Mouse (Mus musculus): ENCODE data around the gene 4921509C19Rik.
A peak's percentile ranks its signal among the peaks of the same experiment; 100 is the strongest.
"Not testable (repeated sequence)": the region's sequence is repeated elsewhere in the genome, so short reads cannot be mapped to it uniquely, and the experiment has no call there.

The 4921509C19Rik gene

DNA sequence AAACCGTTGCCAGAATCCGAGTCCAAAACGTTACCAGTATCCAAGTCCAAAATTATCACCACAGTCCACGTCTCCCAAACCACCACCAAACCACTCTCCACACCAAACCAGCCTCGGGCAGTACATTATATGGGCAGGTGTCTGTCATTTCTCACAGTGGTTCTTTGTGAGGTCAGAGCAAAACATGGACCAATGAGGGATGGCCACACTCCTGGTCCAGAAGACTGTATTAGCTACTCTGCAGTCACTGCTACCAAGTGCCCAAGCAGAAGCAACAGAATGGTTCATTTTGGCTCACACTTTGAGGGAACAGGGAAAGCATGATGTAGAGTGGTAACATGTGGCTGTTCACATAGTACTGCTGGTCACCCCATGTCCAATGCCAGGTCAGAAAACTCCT lies at the start of gene 4921509C19Rik:
TSS of gene 4921509C19Rik (minus strand) at position 101 of the 400 bp plus-strand sequence.
- not testable (repeated sequence) for DNase-seq (ENCODE audit: extremely low spot score)

DNA sequence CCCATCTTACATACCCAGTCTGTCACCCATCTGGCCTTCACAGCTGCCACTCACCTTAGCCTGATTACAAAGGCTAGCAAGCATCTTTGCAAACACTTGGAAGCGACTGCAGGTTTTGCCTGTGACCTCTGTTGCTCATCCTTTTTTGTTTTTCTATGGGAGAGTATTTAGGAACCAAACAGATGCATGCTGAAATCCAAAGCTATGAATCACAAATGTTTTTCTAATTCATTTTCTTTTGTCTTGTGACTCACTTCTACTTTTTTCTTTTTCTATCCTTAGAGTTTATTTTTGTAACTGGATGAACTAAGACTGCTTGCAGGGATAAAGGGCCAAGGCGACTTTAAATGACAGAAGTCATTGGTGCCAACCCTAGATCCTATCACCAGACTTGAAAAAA lies 49.6 kb upstream of the 4921509C19Rik start:
- no peak for DNase-seq (ENCODE audit: extremely low spot score)

DNA sequence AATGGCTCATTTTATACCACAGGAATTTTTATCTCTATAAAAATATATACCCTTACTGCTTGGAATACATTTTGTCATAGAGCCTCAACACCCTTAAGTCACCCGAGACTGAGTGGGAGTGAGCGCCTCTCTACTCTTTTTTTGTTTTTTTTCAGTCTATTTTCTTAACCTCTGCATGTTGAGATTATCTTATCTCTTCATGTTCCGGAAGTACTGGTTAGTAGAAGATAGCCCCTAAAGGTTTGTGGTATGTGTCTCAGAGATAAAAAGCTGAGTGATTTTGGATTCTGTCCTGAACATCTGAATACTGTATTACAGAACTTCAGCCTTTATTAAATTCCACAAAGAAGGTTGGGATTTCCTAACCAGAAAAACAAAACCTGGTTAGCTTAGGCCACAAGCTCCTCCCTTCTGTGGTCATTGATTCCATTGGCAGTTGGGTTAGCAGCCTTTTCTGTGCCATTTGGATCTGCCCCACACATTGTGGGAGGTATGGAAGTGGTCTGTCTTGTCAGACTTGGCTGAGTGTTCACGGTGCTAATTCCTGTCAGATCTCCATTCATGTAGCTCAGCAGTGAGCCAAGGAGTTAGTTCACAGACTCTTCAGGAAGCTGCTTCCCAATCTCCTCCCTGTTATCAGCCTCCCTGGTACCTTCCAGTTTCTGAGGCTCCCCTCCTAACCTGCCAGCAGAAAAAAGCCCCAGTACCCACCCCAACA lies 48.5 kb upstream of the 4921509C19Rik start:
- no peak for DNase-seq (ENCODE audit: extremely low spot score)

DNA sequence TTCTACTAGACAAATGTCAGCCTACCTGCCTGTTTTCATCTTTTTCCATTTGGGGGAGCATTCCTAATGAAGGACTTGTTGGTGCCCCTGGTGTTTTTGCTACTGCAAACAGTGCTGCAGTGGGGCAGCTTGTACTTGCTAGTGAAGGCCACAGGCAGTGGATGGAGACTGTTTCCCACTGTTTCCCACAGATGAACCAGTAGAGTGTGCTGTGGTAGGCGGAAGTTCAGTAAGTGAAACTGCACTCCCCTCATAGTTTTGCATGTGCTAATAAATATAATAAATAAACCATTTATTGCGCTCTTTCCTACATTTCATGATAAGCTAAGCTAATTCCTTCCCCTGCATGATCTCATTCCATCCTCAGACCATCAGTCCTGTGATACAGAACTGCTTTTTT lies 43.0 kb upstream of the 4921509C19Rik start:
- no peak for DNase-seq (ENCODE audit: extremely low spot score)

DNA sequence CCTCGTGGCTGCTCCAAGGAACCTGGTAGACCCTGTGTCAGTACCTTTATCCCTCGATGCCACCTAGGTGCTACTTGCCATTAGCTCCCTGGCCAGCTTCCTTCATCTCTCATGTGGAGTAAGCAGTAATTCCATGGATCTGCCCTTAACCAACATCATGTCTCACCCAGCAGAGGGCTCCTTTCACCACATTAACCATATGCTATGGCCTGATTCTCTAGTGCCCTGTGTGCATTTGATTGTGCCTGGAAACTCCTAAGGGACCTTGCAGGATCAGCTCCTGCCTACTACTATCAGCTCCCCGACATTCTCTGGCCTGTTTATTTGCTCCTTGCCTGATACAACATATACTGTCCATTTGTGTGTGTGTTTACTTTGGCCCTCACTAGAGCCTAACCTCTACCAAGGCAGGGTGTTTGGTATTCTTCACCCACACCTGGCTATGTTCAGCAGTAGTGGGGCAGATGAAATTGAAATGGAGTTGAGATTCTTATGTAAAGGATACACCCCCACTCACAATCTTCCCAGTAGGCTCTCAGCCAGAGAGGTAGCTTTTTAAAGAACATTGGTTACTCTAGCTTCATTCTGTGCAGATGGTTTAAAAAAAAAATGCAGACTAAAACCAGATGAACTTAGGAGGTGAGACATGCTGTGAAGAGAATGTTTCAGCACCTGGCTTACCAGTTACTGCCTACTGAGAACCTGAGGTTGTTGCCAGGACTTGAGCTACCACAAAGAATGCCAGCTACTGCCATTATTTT lies 37.8 kb upstream of the 4921509C19Rik start:
- DNase-seq (ENCODE audit: extremely low spot score) = no peak

DNA sequence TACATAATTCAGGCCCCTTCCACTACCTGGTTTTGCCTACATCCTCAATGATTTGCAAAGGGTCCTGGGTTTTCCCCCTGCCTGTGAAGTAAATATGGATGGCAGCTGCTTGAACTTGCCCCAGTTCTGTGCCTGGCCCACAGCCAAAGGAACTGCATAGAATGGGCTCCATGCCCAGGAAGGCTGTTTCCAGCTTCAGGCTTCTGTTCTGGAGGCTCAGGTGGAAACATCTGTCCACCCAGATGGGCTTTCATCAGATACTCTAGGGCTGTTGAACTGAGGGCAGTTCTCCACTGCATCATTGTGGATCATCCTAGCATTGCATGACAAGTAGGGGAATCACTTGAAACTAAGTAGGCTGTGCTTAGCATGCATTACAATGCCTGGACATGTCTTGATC lies 36.2 kb upstream of the 4921509C19Rik start:
- DNase-seq (ENCODE audit: extremely low spot score) = no peak

DNA sequence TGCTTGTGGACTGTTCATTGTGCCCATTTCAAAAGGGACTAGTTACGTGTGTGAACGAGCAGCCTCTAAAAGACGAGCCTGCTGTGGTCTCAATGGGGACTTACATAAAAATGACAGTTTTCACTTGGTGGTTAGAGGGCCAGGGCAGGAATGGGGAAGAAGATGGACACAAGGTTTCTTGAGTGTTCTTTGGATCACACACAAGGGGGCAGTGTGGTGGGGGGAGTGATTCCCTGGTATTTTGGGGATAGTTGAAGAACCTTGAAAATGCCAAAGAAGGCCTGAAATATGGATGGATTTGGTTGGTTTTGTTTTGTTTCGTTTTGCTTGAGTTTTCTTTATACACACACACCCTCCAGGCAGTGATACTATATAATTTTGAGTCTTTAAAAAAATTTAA lies 28.3 kb upstream of the 4921509C19Rik start:
- DNase-seq (ENCODE audit: extremely low spot score) = no peak

DNA sequence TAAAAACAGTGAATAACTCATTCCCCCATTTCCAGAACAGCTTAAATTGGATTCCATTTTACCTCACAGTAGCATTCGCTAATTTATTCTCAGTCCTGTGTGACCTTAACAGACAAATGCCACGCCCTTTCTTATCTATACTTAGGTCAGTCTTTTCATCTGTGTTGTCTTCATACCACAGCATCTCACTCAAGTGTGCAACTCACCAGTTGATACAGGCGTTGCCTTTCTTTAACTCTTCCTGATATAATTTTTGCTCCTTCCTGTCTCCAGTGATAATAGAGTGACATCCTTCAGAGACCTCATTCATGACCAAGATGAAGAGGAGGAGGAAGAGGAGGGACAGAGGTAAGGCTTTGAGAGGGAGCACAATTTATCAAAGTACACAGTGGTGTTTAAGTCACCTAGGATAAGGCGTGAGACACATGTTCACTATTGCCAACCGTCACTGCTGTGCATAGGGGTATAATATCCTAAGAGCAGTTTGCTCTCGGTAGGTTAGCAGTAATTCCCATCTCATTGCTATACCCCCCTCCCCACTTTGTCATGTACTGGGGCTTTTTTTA lies 24.6 kb upstream of the 4921509C19Rik start:
- no peak for DNase-seq (ENCODE audit: extremely low spot score)

DNA sequence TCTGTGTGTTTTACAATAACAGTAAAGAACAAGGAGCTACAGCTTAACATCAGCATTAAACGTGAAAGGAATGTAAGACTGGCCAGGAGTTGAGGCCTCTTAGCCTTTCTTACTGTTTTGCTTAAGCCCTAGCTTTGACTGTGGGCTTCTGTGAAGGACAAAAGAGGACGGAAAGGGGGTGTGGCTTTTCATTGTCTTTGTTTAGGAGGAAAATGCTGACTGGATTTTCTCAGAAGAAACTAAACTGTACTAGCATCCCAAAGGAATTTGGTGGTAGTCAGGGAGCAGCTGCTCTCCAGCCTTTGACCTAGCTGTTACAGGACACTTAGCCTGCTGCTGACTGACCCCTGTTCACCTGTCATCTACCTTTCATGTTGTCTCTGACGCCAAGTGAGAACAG lies 22.4 kb upstream of the 4921509C19Rik start:
- no peak for DNase-seq (ENCODE audit: extremely low spot score)

DNA sequence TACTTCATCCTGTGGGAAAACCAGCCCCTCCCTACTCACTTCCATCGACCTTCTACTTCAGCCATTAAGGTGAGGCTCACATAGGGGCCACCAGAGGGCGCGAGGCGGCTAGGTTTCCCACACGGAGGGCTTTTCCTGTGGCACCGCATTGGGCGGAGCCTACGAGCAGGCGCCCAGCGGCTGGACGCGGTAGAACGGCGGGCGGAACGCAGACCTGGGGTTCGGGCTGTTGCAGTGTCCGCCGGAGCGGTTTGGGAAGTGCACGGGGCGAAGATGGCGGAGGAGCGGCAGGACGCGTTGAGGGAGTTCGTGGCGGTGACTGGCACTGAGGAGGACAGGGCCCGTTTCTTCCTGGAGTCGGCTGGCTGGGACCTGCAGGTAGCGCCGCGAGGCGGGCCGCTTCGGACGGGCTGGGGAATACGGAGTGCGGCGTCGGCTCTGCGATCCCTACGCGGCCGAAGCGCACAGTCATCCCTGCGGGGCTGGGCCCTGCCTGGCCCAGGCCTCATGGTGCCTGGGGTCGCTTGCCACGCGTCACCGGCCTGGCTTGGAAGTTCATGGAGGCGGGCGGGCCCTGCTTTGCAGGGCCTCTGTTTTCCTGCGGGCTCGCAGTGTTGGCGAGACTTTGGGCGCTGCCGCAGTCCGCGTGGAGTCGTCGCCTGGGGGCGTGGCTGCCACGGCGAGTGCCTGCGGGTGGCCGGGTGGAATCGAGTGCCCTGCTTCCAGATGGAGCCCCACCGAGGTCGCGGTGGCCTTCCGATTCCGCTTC lies 18.3 kb upstream of the 4921509C19Rik start, which contains the start of gene Nsfl1c:
TSS of gene Nsfl1c (plus strand) at position 148 of the 769 bp plus-strand sequence.
- DNase-seq (ENCODE audit: extremely low spot score) = peak; percentile 95

DNA sequence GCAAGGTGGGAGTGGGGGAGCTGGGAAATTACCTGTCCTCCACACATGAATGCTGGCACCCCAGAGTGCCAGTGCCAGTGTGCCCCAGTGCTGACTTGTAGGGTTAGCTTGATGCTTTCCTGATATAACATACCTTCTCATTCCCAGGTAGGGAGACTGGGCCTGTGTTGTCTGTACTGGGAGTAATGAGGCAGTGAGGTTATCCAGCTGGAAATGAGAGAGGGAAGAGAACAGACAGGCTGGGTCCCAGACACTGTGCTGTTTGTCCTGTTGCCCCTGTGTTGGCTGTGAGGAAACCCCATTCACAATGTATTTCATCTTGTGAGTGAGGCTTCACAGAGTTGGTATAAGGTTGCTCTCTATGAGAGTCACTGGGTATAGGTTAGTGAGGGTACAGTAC lies 10.5 kb upstream of the 4921509C19Rik start:
- no peak for DNase-seq (ENCODE audit: extremely low spot score)

DNA sequence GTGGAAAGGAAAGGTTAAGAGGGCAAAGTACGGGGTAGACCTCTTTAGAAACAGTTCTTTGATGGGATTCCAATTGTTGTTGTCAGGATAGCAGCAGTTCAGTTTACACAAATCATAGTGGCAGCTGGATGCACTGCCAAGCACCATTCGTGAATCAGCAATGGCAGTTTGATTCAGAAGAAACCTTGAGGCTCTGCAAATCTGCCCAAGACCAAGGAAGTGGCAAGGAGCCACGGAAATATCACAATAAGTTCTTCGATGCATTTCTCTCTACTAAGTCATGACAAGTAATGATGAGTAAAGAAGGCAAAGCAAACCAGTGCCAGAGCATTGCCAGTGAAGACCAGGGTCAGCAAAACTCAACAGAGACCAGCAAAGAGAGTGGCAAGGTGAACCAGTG lies 41.0 kb downstream of the 4921509C19Rik start:
- not testable (repeated sequence) for DNase-seq (ENCODE audit: extremely low spot score)

DNA sequence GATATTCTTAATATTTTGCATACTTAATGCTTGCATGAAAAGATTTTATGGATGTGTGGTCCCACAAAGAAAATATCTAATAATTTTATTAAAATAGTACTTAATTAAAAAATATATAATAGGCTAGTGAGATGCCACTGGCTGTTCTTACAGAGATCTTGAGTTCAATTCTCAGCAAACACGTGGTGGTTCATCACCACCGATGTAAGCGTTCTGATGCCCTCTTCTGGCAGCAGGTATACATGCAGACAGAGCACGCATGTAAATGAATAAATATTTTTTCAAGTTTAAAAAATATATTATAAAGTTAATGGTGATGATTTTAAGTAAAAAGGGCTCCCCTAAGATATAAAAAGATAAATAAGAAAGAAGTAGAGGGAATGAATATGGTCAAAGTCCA lies 41.8 kb downstream of the 4921509C19Rik start:
- not testable (repeated sequence) for DNase-seq (ENCODE audit: extremely low spot score)
